Mouse (Mus musculus) kidney, postnatal 10 days (tissue): ENCODE data around the gene Gpm6a.
"Not testable (repeated sequence)": the region's sequence is repeated elsewhere in the genome, so short reads cannot be mapped to it uniquely, and the experiment has no call there.

Experiments used
- DNase-seq: peaks from one replicate; pipeline ENCODE4 v3.0.0; 2021; ENCODE audit warnings: mixed read lengths

The Gpm6a gene

GRCm38 (mm10) chr8:55017071-55017470, 62.4 kb downstream of the Gpm6a start:
- no peak for DNase-seq

- no peak for DNase-seq
Observed at GRCm38 (mm10) chr8:55025851-55026660, 71.4 kb downstream of the Gpm6a start.

GRCm38 (mm10) chr8:55026661-55027000, 72.0 kb downstream of the Gpm6a start:
- no peak for DNase-seq

GRCm38 (mm10) chr8:55028371-55028770, 73.7 kb downstream of the Gpm6a start:
- DNase-seq, result no peak

- DNase-seq, result no peak
Observed at GRCm38 (mm10) chr8:55031099-55031498, 76.5 kb downstream of the Gpm6a start.

- DNase-seq, result peak; percentile 5
Observed at GRCm38 (mm10) chr8:55034309-55034708, 79.7 kb downstream of the Gpm6a start.

GRCm38 (mm10) chr8:55035416-55035815, 80.8 kb downstream of the Gpm6a start:
- no peak for DNase-seq

GRCm38 (mm10) chr8:55042955-55043354, 88.3 kb downstream of the Gpm6a start:
- no peak for DNase-seq

- no peak for DNase-seq
Observed at GRCm38 (mm10) chr8:55048396-55048795, 93.8 kb downstream of the Gpm6a start.

GRCm38 (mm10) chr8:55049979-55050378, 95.3 kb downstream of the Gpm6a start:
- no peak for DNase-seq

- DNase-seq, result not testable (repeated sequence)
Observed at GRCm38 (mm10) chr8:55068811-55069210, 114.2 kb downstream of the Gpm6a start.

GRCm38 (mm10) chr8:55073481-55073880, 118.8 kb downstream of the Gpm6a start:
- DNase-seq, result peak; percentile 3

GRCm38 (mm10) chr8:55102195-55102594, 147.6 kb downstream of the Gpm6a start:
- no peak for DNase-seq

GRCm38 (mm10) chr8:55103065-55103464, 148.4 kb downstream of the Gpm6a start:
- DNase-seq, result no peak

- DNase-seq, result no peak
Observed at GRCm38 (mm10) chr8:55103891-55104481, 149.3 kb downstream of the Gpm6a start.
